Mouse (Mus musculus): ENCODE results near the gene Tns1. TPM values are rescaled to one million over a fixed set of nuclear protein-coding genes. Genes with fewer than 3 reads are reported as not detected.
A peak's percentile ranks its signal among the peaks of the same experiment; 100 is the strongest.

Tns1 gene
- total RNA-seq, 2 experiments from 2014 or later: 25.3 to 62.1 TPM

GRCm38 (mm10) chr1:74094497-74095270, 29.6 kb downstream of the Tns1 start:
- no peak for ATAC-seq (replicated peaks; ENCODE audit: low FRiP score, low TSS enrichment, poor library complexity, severe bottlenecking)

- no peak for ATAC-seq (replicated peaks; ENCODE audit: low FRiP score, low TSS enrichment, poor library complexity, severe bottlenecking)
Measured at GRCm38 (mm10) chr1:74093447-74093846, 30.8 kb downstream of the Tns1 start.

- ATAC-seq (replicated peaks; ENCODE audit: low FRiP score, low TSS enrichment, poor library complexity, severe bottlenecking): no peak
Measured at GRCm38 (mm10) chr1:74092242-74092641, 32.0 kb downstream of the Tns1 start.

- ATAC-seq (replicated peaks; ENCODE audit: low FRiP score, low TSS enrichment, poor library complexity, severe bottlenecking): no peak
Measured at GRCm38 (mm10) chr1:74091611-74092224, 32.5 kb downstream of the Tns1 start.

GRCm38 (mm10) chr1:74091138-74091537, 33.1 kb downstream of the Tns1 start:
- ATAC-seq (replicated peaks; ENCODE audit: low FRiP score, low TSS enrichment, poor library complexity, severe bottlenecking): no peak

- ATAC-seq (replicated peaks; ENCODE audit: low FRiP score, low TSS enrichment, poor library complexity, severe bottlenecking): no peak
Measured at GRCm38 (mm10) chr1:74090329-74090728, 33.9 kb downstream of the Tns1 start.

- ATAC-seq (replicated peaks; ENCODE audit: low FRiP score, low TSS enrichment, poor library complexity, severe bottlenecking): no peak
Measured at GRCm38 (mm10) chr1:74088569-74088968, 35.7 kb downstream of the Tns1 start.

- ATAC-seq (replicated peaks; ENCODE audit: low FRiP score, low TSS enrichment, poor library complexity, severe bottlenecking): no peak
Measured at GRCm38 (mm10) chr1:74085566-74085965, 38.7 kb downstream of the Tns1 start.

- ATAC-seq (replicated peaks; ENCODE audit: low FRiP score, low TSS enrichment, poor library complexity, severe bottlenecking): no peak
Measured at GRCm38 (mm10) chr1:74084752-74085151, 39.5 kb downstream of the Tns1 start.

GRCm38 (mm10) chr1:74084065-74084705, 40.1 kb downstream of the Tns1 start:
- no peak for ATAC-seq (replicated peaks; ENCODE audit: low FRiP score, low TSS enrichment, poor library complexity, severe bottlenecking)

- ATAC-seq (replicated peaks; ENCODE audit: low FRiP score, low TSS enrichment, poor library complexity, severe bottlenecking): peak; percentile 66
Measured at GRCm38 (mm10) chr1:74082841-74083463, 41.3 kb downstream of the Tns1 start.

- peak; percentile 23; the same call in 1 of the 2 replicates for ATAC-seq (replicated peaks; ENCODE audit: low FRiP score, low TSS enrichment, poor library complexity, severe bottlenecking)
Measured at GRCm38 (mm10) chr1:74081573-74081989, 42.7 kb downstream of the Tns1 start.

GRCm38 (mm10) chr1:74077353-74077752, 46.9 kb downstream of the Tns1 start:
- peak; percentile 72 for ATAC-seq (replicated peaks; ENCODE audit: low FRiP score, low TSS enrichment, poor library complexity, severe bottlenecking)

GRCm38 (mm10) chr1:74076230-74076629, 48.0 kb downstream of the Tns1 start:
- ATAC-seq (replicated peaks; ENCODE audit: low FRiP score, low TSS enrichment, poor library complexity, severe bottlenecking): no peak

- ATAC-seq (replicated peaks; ENCODE audit: low FRiP score, low TSS enrichment, poor library complexity, severe bottlenecking): no peak
Measured at GRCm38 (mm10) chr1:74074693-74075485, 49.4 kb downstream of the Tns1 start.

- ATAC-seq (replicated peaks; ENCODE audit: low FRiP score, low TSS enrichment, poor library complexity, severe bottlenecking): no peak
Measured at GRCm38 (mm10) chr1:74073791-74074190, 50.5 kb downstream of the Tns1 start.

- no peak for ATAC-seq (replicated peaks; ENCODE audit: low FRiP score, low TSS enrichment, poor library complexity, severe bottlenecking)
Measured at GRCm38 (mm10) chr1:74070745-74071144, 53.5 kb downstream of the Tns1 start.

GRCm38 (mm10) chr1:74070001-74070551, 54.2 kb downstream of the Tns1 start:
- no peak for ATAC-seq (replicated peaks; ENCODE audit: low FRiP score, low TSS enrichment, poor library complexity, severe bottlenecking)
